Mouse (Mus musculus) gastrocnemius, postnatal 4 days (tissue): ENCODE results near the gene Ntn1. TPM values are rescaled to one million over a fixed set of nuclear protein-coding genes. Genes with fewer than 3 reads are reported as not detected.

Experiments used
- DNase-seq, 2 experiments: peaks; one replicate each; pipeline ENCODE4 v3.0.0; 2021 to 2022; ENCODE audit warnings: low spot score in 2 of 2, mixed read lengths in 2 of 2
- total RNA-seq, 2 experiments: library from RNA; stranded (reverse); gene quantifications; 2 replicates each; pipeline ENCODE4 v1.2.3; 2021

Gene Ntn1
- total RNA-seq, 2 experiments from 2014 or later, result 28.6 to 29.0 TPM

DNA sequence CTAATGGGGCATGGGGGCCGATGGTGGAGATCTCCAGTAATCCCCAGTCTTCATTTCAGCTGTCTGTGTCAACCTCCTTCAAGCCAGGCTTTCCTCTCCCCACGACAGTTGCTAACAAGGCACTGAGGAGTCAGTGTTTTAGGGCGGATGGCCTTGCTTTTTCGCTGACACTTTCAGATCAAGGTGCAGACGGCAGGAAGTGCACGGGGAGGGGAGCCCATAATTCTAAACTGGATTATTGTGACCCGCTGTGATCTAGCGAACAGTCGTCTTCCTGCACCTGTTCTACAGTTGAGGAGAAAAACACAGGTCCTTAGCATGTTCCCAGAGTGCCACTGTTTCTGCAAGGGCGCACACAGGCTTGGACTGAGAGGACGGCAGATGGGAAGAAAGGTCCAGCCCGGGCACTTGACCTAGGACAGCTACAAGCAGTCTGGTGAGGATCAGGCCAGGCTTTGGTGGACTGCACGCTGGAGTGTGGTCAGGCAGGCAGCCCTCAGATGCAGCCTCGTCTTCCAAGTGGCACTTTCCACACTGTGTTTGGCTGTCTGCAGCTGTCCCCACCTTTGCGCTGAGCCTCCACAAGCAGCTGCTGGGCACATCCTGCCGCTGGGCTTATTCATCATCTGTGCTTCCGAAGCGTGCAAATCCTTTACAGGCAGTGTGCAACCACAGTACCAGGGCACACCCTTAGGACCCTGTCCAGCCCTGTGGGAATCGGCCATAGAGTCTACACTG is 129.7 kb downstream of the Ntn1 start:
- DNase-seq, result peak in 1 of 2 experiments; percentile 37

DNA sequence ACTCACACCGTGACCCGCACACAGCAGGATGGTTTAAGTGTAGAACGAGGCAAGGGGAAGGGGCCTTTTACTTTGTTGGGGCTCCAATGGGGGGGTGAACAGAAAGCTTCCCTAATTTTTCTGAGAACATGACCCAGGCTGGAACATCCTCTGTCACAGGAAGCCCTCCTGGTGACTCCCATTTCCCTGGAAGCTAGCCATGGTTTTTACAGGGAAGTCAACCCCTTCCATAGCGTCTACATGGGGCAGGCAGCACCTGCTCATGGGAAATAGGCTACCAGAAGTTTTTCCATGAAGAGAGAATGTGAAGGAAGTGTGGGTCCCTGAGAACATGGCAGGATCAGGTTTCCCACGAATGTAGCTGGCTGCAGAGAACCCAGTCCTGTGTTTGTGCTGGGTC is 136.3 kb downstream of the Ntn1 start:
- DNase-seq, result no peak

DNA sequence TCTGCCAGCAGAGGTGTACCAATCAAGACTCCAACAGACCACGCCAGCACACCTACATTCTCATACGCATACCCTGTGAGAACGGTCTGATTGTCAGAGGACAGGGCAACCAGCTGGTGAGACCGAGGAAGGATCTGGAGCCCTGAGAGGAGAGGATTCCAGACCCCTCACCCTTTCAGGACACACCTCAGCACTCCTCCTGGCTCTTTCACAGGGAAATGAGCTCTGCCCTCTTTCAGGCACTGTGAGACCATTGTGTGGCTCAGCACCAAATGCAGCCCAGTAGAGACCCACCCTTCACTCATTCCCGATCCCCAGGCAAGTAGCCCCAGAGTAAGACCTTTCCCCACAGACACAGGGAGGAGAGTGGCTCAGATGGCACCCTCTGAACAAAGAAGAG is 137.5 kb downstream of the Ntn1 start:
- DNase-seq, result no peak

DNA sequence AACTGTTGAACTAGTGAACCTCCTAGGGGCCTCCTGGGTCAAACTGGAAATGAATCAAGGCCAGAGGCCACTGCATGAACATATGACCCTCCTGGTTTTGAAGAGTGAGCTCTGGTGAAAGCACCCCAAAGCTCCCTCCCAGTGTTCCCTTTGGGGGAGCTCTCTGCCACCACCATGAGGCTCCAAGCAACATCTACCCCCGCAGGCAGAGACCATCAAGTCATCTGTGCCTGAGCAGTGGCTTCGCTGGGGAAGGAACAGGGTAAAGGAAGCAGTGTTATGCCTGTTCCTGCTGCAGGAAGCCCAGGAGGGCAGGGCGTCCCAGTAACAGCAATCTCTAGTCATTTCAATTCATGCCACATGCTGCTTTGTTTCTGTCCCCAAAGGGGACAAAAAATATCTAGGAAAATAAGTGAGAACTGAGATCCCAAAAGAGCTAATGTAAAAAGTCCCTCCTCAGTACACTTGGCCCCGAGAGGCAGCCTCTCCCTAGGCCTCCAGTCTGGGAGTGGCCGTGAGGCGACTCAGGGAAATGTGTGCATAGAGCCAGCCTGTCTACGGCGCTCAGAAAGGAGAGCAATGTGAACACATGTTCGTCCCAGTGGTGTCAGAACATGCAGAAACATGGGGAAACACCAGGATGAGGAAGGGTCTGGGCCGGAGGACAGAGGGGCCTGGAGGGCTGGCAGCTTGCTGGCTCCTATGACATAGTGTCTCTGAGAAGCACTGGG is 139.3 kb downstream of the Ntn1 start:
- no peak for DNase-seq

DNA sequence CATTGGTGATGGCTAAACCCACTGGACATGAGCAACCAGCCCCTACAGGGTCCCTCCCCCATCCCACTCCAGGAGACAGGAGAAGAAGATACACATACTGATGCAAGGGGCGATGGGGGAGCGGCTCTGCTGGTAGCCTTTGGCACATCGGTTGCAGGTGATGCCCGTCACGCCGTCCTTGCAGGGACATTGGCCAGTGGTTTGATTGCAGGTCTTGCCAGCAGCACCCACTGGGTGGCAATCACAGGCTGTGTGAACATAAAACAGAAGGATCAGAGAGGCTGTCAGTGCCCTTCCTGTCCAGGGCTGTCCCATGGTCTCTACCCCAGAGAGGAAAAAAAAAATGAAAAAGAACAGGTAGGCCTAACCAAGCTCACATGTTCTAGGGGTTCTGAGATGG is 140.2 kb downstream of the Ntn1 start:
- no peak for DNase-seq

DNA sequence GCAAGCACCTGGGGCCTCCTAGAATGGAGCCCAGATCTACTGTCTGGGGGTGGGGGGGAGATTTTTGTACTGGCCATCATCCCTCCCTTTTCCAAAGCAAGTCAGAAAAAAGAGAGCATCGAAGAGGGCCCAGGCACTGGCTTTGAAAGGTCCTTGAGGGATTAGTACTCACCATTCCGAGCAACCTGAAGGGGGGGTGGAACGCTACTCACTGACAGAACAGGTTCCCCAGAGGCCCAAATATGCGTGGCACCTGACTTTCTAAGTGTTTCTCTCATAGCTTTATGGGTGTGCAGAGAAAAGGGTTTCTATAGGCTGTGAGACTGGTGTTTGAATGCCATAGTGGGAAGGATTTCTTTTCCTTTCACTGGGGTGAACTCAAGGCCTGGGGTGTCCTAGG is 142.1 kb downstream of the Ntn1 start:
- no peak for DNase-seq

DNA sequence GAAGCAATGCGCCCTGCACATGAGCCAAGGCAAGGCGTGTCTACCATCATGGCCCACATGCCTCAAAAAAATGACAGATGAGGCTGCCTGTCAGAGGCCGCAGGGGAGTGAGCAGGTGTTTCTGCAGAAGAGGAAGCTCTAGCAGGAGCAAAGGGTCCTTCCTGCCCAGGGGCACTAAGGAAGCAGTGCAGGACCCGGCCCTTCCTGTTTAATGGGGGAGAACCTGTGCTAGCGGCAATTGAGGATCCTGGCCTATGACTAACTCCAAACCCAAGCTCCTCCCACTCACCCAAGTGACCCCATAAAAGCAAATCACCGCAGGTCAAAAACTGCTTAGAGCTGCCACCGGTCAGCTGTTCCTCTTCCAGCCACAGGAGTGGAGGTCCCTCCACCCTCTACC is 147.1 kb downstream of the Ntn1 start:
- DNase-seq, result no peak

DNA sequence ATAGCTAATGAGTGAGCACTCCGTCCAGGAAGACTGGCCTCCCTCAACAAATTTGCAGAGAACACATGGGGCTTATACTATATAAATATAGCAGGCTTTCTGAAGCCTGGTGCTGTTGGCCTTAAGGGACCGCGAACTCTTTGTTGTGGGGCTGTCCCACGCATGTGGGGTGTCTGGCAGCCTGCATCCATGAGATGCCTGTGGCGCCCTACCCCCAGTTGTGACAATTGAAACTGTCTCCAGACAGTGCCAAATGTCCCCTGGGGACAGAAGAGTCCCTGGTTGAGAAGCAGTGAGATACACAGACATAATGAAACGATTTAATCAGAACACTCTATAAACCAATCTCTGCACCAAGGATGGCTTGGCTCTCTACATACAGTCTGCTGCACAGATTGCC is 150.5 kb downstream of the Ntn1 start:
- DNase-seq, result no peak

DNA sequence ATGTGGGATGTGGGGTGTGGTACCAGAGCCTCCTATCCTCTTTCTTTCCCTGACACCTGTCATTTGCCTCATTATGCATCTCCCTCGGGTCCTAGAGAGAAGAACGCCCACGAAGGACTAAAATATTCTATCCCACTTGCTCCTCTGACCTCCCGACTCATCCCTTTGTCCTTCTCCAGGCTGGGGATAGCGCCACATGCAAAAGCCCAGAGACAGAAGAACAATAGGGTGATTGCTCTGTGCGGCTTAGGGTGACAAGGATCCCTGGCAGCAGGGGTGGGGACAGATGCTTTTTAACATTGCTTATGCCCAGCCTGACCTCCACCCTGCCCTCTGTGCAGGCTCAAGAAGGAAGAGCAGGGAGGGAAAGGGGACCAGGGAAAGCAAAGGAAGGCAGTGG is 152.7 kb downstream of the Ntn1 start:
- DNase-seq, result no peak

DNA sequence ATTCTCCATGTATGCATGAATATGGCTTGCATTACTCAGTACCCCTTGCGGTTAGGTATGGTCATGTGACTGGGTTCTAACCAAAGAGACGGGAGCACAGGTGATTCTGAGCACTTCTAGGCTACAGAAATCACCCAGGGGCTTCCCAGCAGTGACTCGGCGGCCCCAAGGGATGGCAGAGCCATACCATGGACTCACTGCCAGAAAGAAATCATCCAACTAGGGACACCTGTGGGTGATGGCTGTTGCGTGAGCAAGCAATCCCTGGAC is 155.7 kb downstream of the Ntn1 start:
- DNase-seq, result no peak

DNA sequence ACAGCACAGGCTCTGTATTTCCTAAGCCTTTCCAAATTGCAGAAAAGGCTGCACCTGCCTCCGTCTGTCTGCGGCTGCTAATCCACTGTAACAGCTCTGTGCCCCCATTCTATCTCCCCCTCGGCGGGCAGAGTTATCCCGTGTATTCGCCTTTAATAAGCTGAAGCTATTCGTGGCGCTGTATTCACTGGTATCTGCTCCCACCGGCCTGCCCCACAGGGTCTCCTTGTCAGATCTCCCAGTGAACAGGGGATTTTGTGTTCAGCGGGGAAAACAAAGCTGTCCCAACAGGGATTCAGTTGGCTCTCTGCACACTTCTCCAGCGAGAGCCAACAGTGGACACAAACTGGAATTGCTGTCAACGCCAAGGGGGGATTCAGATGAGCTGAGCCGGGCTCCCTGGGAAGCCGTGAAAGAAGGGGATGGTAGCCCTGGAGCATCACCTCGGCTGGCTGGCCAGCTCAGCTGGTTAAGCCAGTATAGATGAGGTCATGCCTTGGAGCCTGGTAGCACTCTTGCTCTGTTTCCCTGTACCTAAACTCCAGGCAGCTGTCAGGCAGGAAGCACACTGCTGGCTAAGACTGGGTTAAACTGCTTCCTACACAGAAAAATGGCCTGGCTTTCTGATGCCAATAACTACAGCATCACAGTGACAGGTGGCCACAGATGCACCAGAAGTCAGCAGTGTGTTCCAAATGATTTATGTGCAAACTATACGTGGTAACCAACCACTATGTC is 156.2 kb downstream of the Ntn1 start:
- peak in 1 of 2 experiments; percentile 38 for DNase-seq

DNA sequence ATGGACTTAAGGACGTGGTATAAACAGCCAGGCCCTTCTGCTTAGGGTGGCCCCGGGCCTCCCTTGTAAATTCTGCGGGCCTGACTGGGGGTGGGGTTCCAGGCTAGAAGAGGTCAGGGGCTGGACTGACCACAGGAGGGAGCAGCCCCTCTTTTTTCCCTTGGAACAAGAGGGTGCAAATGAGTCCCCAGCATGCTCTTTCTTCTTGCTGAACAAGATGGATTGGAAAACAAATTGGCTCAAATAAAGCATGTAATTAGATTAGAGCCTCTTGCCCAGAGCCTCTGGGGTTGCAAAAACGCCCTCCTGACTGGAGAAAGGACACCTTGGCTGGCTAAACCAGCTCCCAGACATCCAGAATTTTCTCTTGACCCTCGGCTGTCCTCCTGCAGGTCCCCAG is 160.9 kb downstream of the Ntn1 start:
- no peak for DNase-seq

DNA sequence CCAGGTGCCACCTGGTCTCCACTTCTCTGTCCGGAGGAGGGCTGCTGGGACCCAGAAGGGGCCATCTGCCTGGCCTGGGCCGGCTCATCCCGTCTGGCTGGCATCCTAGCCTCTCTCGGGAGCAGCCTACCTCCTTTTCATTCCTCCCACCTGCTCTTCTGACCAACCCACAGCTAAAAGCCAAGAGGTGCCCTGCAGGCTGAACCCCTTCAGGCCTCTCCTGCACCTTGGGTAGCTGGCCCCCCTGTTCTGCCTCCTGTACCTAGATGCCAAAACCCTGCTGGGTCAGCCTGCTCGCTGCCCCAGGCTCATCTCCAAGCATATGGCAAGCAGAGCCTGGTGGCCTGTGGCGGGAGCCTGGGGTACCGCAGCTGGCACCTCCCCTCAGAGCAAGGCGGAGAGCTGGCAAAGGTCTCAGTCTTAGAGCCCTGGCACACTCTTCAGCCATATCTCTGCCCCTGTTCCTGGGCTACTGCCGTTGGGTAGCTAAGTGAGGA is 167.1 kb downstream of the Ntn1 start:
- DNase-seq, result no peak

DNA sequence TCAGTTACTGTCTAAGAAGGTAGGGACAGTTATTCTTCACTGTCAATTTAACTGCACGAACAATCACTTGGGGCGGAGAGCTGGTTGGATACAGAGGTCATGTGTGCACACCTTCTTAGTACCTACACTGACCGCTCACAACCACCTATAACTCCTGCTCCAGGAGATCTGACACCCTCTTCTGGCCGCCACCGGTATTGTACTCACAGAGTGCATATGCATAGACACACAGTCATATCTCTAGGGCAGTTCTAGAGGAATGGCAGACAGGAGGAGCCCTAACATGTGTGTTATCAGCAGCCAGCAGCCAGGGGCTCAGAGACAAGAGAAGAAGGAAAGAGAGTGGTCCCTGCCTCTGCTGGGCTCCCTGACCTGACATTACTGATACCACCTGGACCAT is 169.1 kb downstream of the Ntn1 start:
- no peak for DNase-seq

DNA sequence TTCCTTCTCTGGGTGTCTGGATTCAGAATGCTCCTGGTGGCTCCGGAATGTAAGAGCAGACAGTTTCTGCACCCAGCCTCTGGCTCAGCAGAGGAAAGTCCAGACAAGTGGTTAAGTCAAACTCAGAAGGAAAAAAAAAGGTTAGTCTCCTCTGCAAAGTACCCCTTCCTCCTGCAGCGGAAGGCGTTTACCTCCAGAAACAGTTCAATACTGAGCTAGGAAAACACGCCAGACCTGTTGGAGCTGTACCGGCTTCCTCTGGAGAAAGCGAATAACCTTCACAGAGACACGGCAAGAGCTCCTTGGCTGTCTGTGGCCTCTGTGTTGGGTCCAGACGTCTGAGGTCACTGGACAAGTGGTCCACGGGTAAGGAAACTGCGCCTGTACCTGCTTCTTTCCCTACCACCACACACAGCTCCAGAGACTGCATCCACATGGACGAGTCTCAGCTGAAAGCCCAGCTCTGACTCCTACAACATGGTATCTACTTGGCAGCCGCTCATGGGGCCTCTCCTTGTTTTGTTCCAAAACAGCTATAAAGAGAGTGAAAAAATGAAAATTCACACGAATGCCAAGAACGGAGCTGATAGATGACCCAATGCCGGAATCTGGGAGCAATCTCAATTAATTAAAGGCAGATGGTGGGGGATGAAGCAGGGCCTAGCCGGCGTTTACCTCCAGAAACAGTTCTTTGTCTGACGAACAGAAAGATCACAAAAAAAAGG is 171.5 kb downstream of the Ntn1 start:
- DNase-seq, result peak in 1 of 2 experiments; percentile 62

DNA sequence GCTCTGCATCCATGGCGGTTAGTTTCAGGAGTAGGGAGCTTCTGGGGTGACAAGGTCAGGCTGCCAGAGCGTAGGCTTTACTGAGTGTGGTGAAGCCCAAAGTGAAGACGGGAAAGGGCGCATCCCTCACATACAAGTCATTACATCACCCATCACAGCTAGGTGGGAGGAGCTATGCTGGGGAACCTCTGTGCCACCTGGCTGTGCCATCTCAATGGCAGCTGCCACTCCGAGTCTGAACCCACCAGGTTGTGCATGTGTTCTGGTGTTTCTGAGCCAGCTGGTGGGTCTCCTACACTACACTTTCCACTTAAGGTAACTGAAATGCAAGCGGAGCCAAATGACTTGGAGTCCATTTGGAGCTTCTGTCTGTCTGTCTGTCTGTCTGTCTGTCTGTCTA is 172.8 kb downstream of the Ntn1 start:
- no peak for DNase-seq

DNA sequence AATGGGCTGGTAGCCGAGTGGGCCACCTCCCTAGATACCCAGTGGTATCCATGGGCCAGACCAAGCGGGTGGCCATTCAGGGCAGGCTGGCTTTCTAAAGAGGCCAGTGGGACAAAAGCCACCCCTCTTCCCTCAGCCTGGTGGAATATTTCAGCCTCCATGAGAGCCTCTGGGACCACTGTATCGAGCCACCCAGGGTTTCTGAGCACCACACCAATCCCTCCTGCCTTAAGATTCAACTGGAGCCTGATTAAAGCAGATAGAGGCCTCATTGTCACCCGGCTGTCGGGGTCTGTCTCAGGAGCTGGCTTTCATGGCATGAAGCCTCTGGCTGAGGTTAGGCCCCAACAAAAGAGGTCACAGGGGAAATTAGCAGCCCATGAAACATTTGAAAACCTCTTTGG is 174.0 kb downstream of the Ntn1 start:
- DNase-seq, result no peak

DNA sequence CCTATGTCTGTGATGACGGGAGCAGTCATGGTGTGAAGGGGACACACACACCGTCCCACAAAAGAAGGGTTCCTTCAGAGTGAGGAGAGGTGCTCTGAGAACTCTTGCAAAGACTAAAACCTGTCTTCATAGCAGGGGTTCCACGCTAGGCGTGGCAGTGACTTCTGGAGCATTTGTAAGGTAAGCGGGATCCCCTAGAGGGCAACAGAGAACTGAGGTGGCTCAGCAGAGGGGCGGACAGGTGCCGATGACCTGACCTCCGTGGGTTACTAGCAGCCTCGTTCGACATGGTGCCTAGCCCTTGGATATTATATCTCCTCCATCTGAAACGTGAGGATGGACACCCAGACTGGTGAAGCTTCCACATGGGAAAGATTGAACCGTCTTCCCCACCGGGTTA is 177.5 kb downstream of the Ntn1 start:
- no peak for DNase-seq

DNA sequence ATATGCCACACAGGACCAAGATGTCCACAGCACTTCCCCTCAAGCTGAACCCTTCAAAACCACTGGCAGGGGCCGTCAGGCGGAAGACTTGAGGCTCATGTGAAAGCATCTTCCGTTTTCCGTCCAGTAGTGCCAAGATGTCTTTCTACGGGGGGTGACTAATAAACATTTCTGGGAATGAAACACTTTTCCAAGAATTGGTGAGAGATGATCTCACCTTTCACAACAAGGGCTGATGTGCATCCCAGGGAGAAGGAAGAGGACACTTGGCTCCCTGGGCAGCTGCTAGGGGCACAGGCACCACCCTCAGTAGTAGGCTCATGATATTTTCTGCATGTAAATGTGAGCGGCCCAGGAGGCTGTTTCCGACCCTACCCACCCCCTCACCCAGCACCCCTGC is 178.4 kb downstream of the Ntn1 start:
- DNase-seq, result no peak

DNA sequence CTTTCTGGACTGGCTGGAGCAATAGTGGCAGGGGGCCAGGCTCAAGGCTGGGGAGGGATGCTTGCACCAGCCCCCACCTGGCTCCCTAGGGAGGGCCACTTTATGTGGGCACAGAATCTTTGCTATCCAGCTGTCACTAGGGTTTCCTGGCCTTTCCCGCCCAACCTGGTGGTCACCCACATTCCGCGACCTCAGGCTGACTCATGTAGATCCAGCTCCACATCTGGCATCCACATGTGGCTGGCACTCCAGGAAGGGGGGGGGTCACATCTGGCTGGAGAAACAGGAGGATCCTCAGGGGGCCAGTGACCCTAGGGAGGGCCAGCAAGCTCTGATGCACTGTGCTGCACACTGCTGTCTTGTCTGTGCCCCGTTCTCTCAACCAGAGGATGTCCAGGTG is 179.9 kb downstream of the Ntn1 start:
- DNase-seq, result no peak

DNA sequence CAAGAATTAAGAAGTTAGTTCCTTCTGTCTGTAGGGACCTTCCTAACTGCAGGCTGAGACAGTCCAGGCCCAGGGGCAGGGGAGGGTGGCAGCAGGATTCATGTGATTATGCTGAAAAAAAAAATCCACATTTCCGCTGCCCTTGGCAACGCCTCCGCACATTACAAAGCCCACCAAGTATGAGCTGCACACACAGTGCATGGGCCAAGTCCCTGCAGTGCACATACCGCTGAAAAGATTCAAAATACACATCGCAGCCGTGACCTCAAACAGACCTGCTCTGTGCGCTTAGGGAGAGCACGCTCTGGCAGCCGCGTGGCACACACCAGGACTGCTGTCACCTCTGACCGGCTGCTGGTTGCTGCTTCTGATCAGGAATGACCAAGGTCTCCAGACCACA is 184.6 kb downstream of the Ntn1 start:
- DNase-seq, result no peak
